In genomic region chr10:117662316-117663055, GRCm38 (mm10) we compare ENCODE assay signal across 11 mouse cellular contexts. TPM values are rescaled to one million over a fixed set of nuclear protein-coding genes. Genes with fewer than 3 reads are reported as not detected.
DNase-seq lines count a peak whose midpoint lies in the region; ATAC-seq lines count a peak whose summit lies in the region.
"Had no signal": no experiment of that assay in that cellular context is flagged by ENCODE, and none has a peak within 500 bp of the region (broad histone marks: within the 10 kb centered on the region; RNA-seq: fewer than 3 reads in every experiment).

No protein-coding gene starts in this region.

- H3K27ac ChIP-seq in lung, embryonic 15.5 days: peak overlapping the region; percentile 69
- H3K27ac ChIP-seq: hindbrain, embryonic 15.5 days; midbrain, embryonic 12.5 days had no signal

- H3K36me3 ChIP-seq in lung, embryonic 15.5 days: no peaks in the 10 kb centered on the region
- H3K36me3 ChIP-seq: hindbrain, embryonic 15.5 days; midbrain, embryonic 12.5 days had no signal

- no peak overlapping the region for H3K9ac ChIP-seq in lung, embryonic 15.5 days
- H3K9ac ChIP-seq: forebrain, postnatal 0 days; hindbrain, embryonic 15.5 days; midbrain, embryonic 12.5 days had no signal

- H3K27me3 ChIP-seq in lung, embryonic 15.5 days: no peaks in the 10 kb centered on the region
- H3K27me3 ChIP-seq: hindbrain, embryonic 15.5 days; midbrain, embryonic 12.5 days had no signal

- peaks cover 13% of the 10 kb centered on the region for H3K4me1 ChIP-seq in lung, embryonic 15.5 days

- DNase-seq in urinary bladder, postnatal 14 days (ENCODE audit: low spot score): peak; percentile 54
- no peak for DNase-seq in urinary bladder, postnatal 4 days (ENCODE audit: low spot score in 2 of 2)
- peak; percentile 71 to 74 for DNase-seq in kidney, postnatal 36 days
- no peak for DNase-seq in cerebellum, adult 18-20 months
- no peak for DNase-seq in heart, adult 8-10 months (ENCODE audit: low spot score)
- no peak for DNase-seq in gastrocnemius, postnatal 25 days
- DNase-seq: forebrain, postnatal 0 days had no signal

- no peak overlapping the region for H3K4me2 ChIP-seq in lung, embryonic 15.5 days
- H3K4me2 ChIP-seq: hindbrain, embryonic 15.5 days; midbrain, embryonic 12.5 days had no signal

- H3K4me3 ChIP-seq in lung, embryonic 15.5 days: no peak overlapping the region
- H3K4me3 ChIP-seq: hindbrain, embryonic 15.5 days; midbrain, embryonic 12.5 days had no signal

- ATAC-seq in lung, embryonic 15.5 days (ENCODE audit: borderline replicate concordance, extremely low read depth, low FRiP score, low TSS enrichment): no peak
- ATAC-seq in CD4-positive, CD25-positive, alpha-beta regulatory T cell, adult 4 months: no peak
- ATAC-seq: forebrain, postnatal 0 days had no signal

- no peaks in the 10 kb centered on the region for H3K9me3 ChIP-seq in lung, embryonic 15.5 days
- H3K9me3 ChIP-seq: hindbrain, embryonic 15.5 days; midbrain, embryonic 12.5 days had no signal

- 71% methylated on average over 15 of the region's 15 CpGs for WGBS in lung, embryonic 15.5 days

RNA-seq across cellular contexts. Expression of gene Cpm, which starts 33.2 kb away (rescaled TPM):
- 41.8 and 49.3 TPM in 2 replicates for polyA plus RNA-seq in lung, embryonic 15.5 days (2015; fragmentation: Nextera tagmentation; extraction: Ambion mirVana)
- polyA plus RNA-seq in CD4-positive, CD25-positive, alpha-beta regulatory T cell, adult 4 months (2017; shearing (Covaris generic)): 10 to 100 TPM; 26.0 to 26.2 TPM
- 1 to 10 TPM; 2.8 to 3.8 (median 3.4) TPM for total RNA-seq in heart, adult 8-10 months (2022)
- total RNA-seq in gastrocnemius, postnatal 25 days (2021): 1 to 10 TPM; 2.3 to 2.4 TPM

RNA-seq across cellular contexts. Expression of gene Mdm2, which starts 48.1 kb away (rescaled TPM):
- polyA plus RNA-seq in lung, embryonic 15.5 days (2015; fragmentation: Nextera tagmentation; extraction: Ambion mirVana): 38.5 and 47.7 TPM in 2 replicates
- 10 to 100 TPM; 47.3 to 54.7 TPM for polyA plus RNA-seq in CD4-positive, CD25-positive, alpha-beta regulatory T cell, adult 4 months (2017; shearing (Covaris generic))
- 10 to 100 TPM; 47.6 to 55.1 (median 50.9) TPM for total RNA-seq in heart, adult 8-10 months (2022)
- total RNA-seq in gastrocnemius, postnatal 25 days (2021): 10 to 100 TPM; 38.5 to 43.8 TPM

Comparison
In these comparisons a context has a peak if more than half of its experiments do, and no peak if none do; other contexts are left out.
1. DNase-seq: peak in urinary bladder, postnatal 14 days (single experiment) and kidney, postnatal 36 days (2 of 2); none in urinary bladder, postnatal 4 days (0 of 2), cerebellum, adult 18-20 months (0 of 2), heart, adult 8-10 months (single experiment) and gastrocnemius, postnatal 25 days (single experiment).